Mouse (Mus musculus): ENCODE measurements at regions not wholly inside any gene's neighbourhood (a gene's known extent, or its start where the extent isn't known, plus 50 kb on each side); places are given as distances from the start of the nearest gene placed in this dataset.

GRCm38 (mm10) chr7:138493661-138494060 lies 96.1 kb upstream of the Tcerg1l start:
- TF ChIP-seq CTCF (IDR thresholded peaks at IDR 0.05; ENCODE audit: control insufficient read depth, insufficient read depth, insufficient replicate concordance, low read depth, low read length) (no peak), POLR2A (IDR thresholded peaks at IDR 0.05; ENCODE audit: control insufficient read depth, low read depth, low read length) (no peak)
